Comparison of ENCODE assay signal across 26 mouse cellular contexts in genomic region chr19:46724411-46724810, GRCm38 (mm10). TPM values are rescaled to one million over a fixed set of nuclear protein-coding genes. Genes with fewer than 3 reads are reported as not detected.
"Had no signal": no experiment of that assay in that cellular context is flagged by ENCODE, and none has a peak within 500 bp of the region (broad histone marks: within the 10 kb centered on the region; RNA-seq: fewer than 3 reads in every experiment).

No protein-coding gene starts in this region.

- H3K9me3 ChIP-seq: liver, embryonic 13.5 days; midbrain, embryonic 10.5 days; midbrain, embryonic 13.5 days; neural tube, embryonic 12.5 days; neural tube, embryonic 15.5 days; stomach, embryonic 15.5 days had no signal

- H3K27me3 ChIP-seq: liver, embryonic 13.5 days; midbrain, embryonic 13.5 days; neural tube, embryonic 12.5 days; neural tube, embryonic 15.5 days; stomach, embryonic 15.5 days had no signal

- H3K4me3 ChIP-seq: left cerebral cortex, adult 2 months; liver, embryonic 13.5 days; megakaryocyte, embryonic 14.5 days; midbrain, embryonic 10.5 days; midbrain, embryonic 13.5 days; neural tube, embryonic 12.5 days; neural tube, embryonic 15.5 days; stomach, embryonic 15.5 days had no signal

- H3K4me2 ChIP-seq: liver, embryonic 13.5 days; midbrain, embryonic 13.5 days; neural tube, embryonic 12.5 days; neural tube, embryonic 15.5 days; stomach, embryonic 15.5 days had no signal

- DNase-seq: kidney, adult 2 months; kidney, postnatal 25 days; layer of hippocampus, postnatal 36 days; liver, embryonic 13.5 days; lung, adult 2 months; lung, postnatal 14 days; right cerebral cortex, adult 18-20 months; right cerebral cortex, postnatal 14 days; right cerebral cortex, postnatal 4 days; thymus, postnatal 36 days had no signal

- H3K4me1 ChIP-seq: stomach, embryonic 15.5 days had no signal

- H3K27ac ChIP-seq: kidney, postnatal 0 days; left cerebral cortex, adult 2 months; liver, embryonic 13.5 days; macrophage; midbrain, embryonic 10.5 days; midbrain, embryonic 13.5 days; neural tube, embryonic 12.5 days; neural tube, embryonic 15.5 days; stomach, embryonic 15.5 days had no signal

- H3K36me3 ChIP-seq: neural tube, embryonic 12.5 days; stomach, embryonic 15.5 days had no signal

- ATAC-seq: midbrain, embryonic 13.5 days had no signal

- H3K9ac ChIP-seq: liver, embryonic 13.5 days; midbrain, embryonic 13.5 days; neural tube, embryonic 12.5 days; neural tube, embryonic 15.5 days; stomach, embryonic 15.5 days had no signal

RNA-seq across cellular contexts. Expression of gene Cyp17a1, which starts 51.4 kb away (rescaled TPM):
- total RNA-seq: layer of hippocampus, adult 8-10 months; layer of hippocampus, postnatal 10 days; layer of hippocampus, postnatal 36 days; left cerebral cortex, adult 2 months; left cerebral cortex, postnatal 10 days; left cerebral cortex, postnatal 36 days had no signal
- polyA plus RNA-seq: kidney, embryonic 14.5 days; kidney, postnatal 0 days; limb, embryonic 11.5 days; liver, embryonic 13.5 days; macrophage; midbrain, embryonic 10.5 days; midbrain, embryonic 13.5 days; neural tube, embryonic 12.5 days; neural tube, embryonic 15.5 days; stomach, embryonic 15.5 days; urinary bladder, adult 2 months had no signal
